Mouse (Mus musculus) cerebellum, postnatal 14 days (tissue): ENCODE measurements at regions not wholly inside any gene's neighbourhood (a gene's known extent, or its start where the extent isn't known, plus 50 kb on each side); places are given as distances from the start of the nearest gene placed in this dataset.

Source experiments
- DNase-seq, 2 experiments: peaks; one replicate each; pipeline ENCODE4 v3.0.0; 2021; ENCODE audit warnings: mixed read lengths in 2 of 2

GRCm38 (mm10) chr10:123997260-123997659, 733.5 kb downstream of the Fam19a2 start:
- no peak for DNase-seq

DNA sequence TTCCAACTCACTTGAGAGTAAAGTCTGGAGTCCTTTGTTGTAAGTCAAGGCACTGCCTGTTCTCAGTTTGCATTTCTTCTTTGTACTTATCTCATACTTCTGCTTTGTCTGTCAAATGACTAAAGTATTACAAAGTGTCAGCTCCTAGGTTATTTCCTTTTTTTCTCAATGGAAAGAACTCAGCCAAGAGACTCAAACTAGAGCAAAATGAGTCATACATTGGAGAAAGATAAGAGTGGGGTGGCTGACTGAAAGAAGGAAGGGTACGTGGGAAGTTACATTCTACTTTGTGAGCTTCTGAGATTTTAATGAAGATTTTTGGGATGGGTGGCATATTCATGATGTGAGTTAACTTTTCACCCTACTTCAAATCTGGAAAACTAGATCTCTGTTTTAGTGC, 735.2 kb downstream of the Fam19a2 start:
- no peak for DNase-seq

DNA sequence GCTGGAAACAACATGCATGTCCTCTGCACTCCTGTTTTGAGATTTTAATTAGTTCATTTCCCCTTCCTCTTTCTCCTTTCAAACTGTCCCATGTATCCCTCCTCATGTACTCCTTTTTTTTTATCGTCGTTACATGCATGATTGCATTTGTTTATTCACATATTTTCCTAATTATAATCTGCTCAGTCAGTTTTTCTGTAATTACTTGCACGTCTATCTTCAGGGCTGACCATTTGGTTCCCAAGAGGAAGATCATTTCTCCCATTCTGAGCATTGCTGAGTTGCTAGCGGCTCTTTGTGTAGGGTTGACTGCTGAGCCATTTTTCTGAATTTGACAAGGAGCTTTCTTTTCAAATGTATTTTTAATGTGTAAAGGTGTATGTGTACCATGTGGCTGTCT, 781.2 kb downstream of the Fam19a2 start:
- no peak for DNase-seq

GRCm38 (mm10) chr10:124045791-124046190, 782.0 kb downstream of the Fam19a2 start:
- no peak for DNase-seq

DNA sequence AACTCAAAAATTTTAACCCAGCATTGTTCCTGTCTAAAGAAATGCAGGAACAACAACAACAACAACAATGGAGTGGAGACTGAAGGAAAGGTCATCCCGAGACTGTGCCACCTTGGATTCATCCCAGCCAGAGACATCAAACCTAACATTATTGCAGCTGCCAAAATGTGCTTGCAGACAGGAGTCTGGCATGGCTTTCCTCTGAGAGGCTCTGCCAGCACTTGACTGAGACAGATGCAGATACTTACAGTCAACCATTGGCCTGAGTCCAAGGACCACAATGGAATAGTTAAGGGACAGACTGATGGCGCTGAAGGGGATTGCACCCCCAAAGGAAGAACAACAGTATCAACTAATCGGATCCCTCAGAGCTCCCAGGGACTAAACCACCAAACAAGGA, 819.0 kb downstream of the Fam19a2 start:
- DNase-seq = peak; percentile 5 to 6

- DNase-seq = no peak
Observed at GRCm38 (mm10) chr10:124090547-124090946, 826.8 kb downstream of the Fam19a2 start.

DNA sequence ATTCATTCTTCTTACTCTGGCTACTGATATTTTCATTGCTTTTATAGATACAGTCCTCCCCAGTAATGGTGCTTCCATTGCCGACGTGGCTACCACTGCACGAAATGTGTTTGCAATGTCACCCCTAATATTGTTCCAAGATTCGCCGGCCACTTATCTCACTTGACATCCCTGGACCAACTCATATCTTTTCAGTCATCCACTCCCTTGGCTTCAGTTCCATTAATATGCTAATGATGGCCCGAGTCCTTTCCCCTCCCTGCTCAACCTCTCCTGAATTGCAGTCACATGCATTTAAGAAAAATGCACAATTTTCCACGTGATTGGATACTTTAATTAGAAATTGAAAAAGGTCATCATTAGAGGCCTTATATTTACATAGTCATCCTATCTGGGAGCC, 827.6 kb downstream of the Fam19a2 start:
- no peak for DNase-seq

DNA sequence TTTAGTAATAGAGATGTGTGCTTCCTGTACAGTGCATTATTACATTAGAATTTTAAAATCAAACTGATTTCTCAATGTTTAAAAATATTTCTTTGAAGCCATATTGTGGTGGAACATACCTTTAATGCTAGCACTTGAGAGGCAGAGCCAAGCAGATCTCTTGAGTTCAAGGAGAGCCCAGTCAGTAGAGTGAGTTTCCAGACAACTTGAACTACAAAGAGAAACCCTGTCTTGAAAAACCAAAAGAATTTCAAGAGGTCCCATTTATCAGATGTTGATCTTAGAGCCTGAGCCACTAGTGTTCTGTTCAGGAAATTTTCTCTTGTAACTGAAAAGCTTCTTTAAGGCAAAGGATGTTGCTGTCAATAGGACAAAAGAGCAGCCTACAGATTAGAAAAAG, 855.8 kb downstream of the Fam19a2 start:
- no peak for DNase-seq

DNA sequence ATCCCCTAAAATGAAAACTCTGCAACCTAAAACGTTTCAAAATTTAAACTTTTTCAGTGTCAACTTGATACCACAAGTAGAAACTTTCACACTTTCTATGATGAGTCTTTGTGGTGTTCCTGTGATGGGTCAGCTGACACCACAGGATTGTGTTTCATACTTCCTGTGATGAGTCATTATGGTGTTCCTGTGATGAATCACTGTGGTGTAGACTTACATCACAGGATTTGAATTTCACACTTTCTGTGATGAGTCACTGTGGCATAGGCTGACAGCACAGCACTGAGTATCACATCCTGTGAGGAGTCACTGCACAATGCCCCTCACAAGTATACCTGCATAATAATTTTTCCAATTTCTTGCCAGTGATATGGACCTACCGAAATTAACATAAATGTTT, 874.7 kb downstream of the Fam19a2 start:
- DNase-seq = no peak

- no peak for DNase-seq
Observed at GRCm38 (mm10) chr10:124142336-124142735, 878.5 kb downstream of the Fam19a2 start.

GRCm38 (mm10) chr10:124146751-124147469, 883.1 kb downstream of the Fam19a2 start:
- DNase-seq = peak; percentile 21 to 42

- DNase-seq = peak in 1 of 2 experiments; percentile 1
Observed at GRCm38 (mm10) chr10:124163441-124163840, 899.6 kb downstream of the Fam19a2 start.

- no peak for DNase-seq
Observed at GRCm38 (mm10) chr10:124175598-124175997, 911.8 kb downstream of the Fam19a2 start.

GRCm38 (mm10) chr10:124208317-124208716, 944.5 kb downstream of the Fam19a2 start:
- no peak for DNase-seq

DNA sequence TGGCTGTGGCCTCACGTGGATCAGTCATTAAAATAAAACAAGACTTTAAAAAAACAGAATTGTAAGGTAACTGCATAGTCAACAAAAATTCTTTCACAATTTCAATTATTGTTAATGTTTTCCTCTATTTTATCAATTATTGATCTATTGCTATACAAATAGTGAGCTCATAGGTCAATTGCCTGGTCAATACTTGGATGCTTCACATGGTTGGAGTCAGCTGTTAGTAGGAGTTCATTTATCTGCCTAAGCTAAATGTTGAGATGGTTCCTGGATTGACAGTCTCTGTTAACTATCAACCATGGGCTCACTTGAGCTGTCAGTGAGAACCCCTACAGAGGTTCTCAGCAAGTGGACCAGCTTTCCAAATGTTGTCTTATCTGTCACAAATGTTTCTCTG, 955.7 kb downstream of the Fam19a2 start:
- DNase-seq = no peak

DNA sequence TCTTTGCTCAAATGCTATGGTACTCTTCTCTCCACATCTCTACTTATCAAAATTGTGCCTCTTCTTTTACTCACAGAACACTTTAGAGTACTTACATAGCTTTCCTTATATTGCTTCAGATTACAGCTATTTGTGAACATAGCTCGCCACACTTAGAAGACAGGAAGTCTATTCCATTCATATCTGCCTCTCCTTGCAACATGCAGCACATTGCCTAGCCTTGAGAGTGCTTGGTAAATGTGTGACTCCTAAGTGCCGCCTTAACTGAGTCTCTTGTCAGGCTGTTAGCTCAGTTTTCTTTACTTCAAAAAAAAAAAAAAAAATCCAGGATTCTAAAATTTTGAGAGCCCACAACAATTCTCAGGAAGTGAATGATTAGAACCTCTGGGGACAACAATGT, 958.3 kb downstream of the Fam19a2 start:
- DNase-seq = no peak

DNA sequence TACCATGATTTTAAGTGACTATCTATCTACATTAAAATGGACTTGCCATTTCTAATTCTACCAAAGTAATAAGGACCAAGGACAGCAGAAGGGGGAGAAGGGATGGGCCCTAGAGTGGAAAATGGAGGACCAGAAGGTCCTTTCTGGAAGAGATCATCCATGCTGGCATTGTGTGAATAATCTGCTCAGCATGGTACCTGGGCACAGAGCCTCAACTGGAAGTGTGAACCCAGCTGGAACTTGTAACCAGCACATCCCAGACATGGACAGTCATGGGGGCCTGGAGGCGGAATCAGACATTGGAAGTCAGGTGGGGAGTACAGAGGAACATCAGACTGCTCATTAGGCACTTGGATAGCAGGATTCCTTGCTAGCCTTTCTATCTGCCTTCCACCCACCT, 963.3 kb downstream of the Fam19a2 start:
- peak; percentile 54 to 62 for DNase-seq

DNA sequence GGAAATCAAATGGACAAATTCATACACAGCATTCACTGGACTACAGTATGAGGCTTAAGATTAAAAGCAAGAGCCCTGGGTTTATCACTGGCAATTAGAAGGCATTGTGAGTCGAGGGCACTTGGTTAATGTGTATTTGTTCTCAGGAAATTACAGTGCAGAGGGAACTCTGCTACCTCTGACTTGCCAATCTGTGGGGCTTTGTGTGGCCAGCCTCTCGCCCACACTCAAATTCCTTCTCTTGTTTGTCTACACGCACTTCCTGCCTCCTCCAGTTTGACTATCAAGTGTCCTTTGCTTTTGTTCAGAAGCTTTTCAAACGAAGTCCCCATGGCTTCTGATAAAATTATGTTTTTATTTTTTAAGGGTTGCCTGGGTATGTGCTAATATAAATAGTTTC, 985.6 kb downstream of the Fam19a2 start:
- no peak for DNase-seq

- DNase-seq = no peak
Observed at GRCm38 (mm10) chr10:124250004-124250403, 986.2 kb downstream of the Fam19a2 start.

- DNase-seq = no peak
Observed at GRCm38 (mm10) chr10:124288301-124288995, 1024.7 kb downstream of the Fam19a2 start.

GRCm38 (mm10) chr10:124297198-124297677, 1033.4 kb downstream of the Fam19a2 start:
- no peak for DNase-seq

- DNase-seq = no peak
Observed at GRCm38 (mm10) chr10:124304683-124305082, 1040.9 kb downstream of the Fam19a2 start.

DNA sequence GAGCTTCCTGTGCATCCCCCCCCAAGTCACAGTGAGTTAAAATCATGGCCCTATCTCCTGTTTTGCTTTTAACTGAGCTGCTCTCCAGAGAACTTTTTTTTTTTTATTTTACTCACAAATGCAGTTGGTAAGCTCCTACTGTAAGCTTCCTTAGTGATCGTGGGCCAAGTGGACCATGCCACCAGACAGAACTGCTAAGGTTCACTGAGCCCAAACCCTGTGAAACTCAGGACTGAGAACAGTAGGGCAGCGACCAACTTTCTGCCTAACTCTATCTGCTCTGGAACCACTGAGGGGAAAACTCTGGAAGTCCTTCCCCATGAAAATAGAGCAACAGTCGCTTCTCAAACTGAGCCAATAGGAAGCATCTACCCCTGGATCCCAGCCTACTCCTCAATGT, 1041.8 kb downstream of the Fam19a2 start:
- DNase-seq = no peak

- DNase-seq = no peak
Observed at GRCm38 (mm10) chr10:124318761-124319160, 1055.0 kb downstream of the Fam19a2 start.
